Mouse (Mus musculus): ENCODE results near the gene Lsm2. TPM values are rescaled to one million over a fixed set of nuclear protein-coding genes. Genes with fewer than 3 reads are reported as not detected.
"Not testable (repeated sequence)": the region's sequence is repeated elsewhere in the genome, so short reads cannot be mapped to it uniquely, and the experiment has no call there.

Gene Lsm2
- polyA plus RNA-seq, 1 experiment from 2014 or later: 150 TPM

GRCm38 (mm10) chr17:34958734-34959129, 22.9 kb upstream of the Lsm2 start:
- not testable (repeated sequence) for H3K9ac ChIP-seq (replicated peaks)
- ATAC-seq: peak; percentile 55; the same call in 1 of the 2 replicates

GRCm38 (mm10) chr17:34959130-34959778, 22.4 kb upstream of the Lsm2 start, which contains the start of gene Hspa1b:
TSS of gene Hspa1b (minus strand) at chr17:34959238.
- Histone ChIP-seq H3K4me1 (replicated peaks) (peaks cover 12% of the 10 kb centered on the region; the same call in 1 of the 2 replicates), H3K27me3 (peaks cover 55% of the 10 kb centered on the region), H3K9ac (replicated peaks) (peak within 1 kb of the TSS; percentile 40), H3K4me2 (replicated peaks) (peak within 1 kb of the TSS; percentile 64), H3K4me3 (replicated peaks) (peak within 1 kb of the TSS; percentile 40)
- not testable (repeated sequence) for H3K9me3 ChIP-seq, H3K27ac ChIP-seq, H3K36me3 ChIP-seq
- WGBS: 0% methylated on average over 27 of the region's 32 CpGs
- ATAC-seq: peak; percentile 95

More at GRCm38 (mm10) chr17:34958734-34959129, 22.9 kb upstream of the Lsm2 start:
- H3K4me2 ChIP-seq (replicated peaks): peak overlapping the region; percentile 64
- peak overlapping the region; percentile 40 for H3K4me3 ChIP-seq (replicated peaks)
- H3K9me3 ChIP-seq, H3K36me3 ChIP-seq, H3K27ac ChIP-seq: not testable (repeated sequence)
- 1% methylated on average over 32 of the region's 47 CpGs for WGBS
- H3K4me1 ChIP-seq (replicated peaks): peaks cover 12% of the 10 kb centered on the region; the same call in 1 of the 2 replicates
- H3K27me3 ChIP-seq: peaks cover 55% of the 10 kb centered on the region

- WGBS: 15% methylated on average over 12 of the region's 12 CpGs
- Histone ChIP-seq H3K36me3 (no peaks in the 10 kb centered on the region), H3K4me2 (replicated peaks) (peak overlapping the region; percentile 64), H3K9me3 (no peaks in the 10 kb centered on the region), H3K4me1 (replicated peaks) (peaks cover 12% of the 10 kb centered on the region; the same call in 1 of the 2 replicates), H3K27ac (no peak overlapping the region), H3K27me3 (peaks cover 54% of the 10 kb centered on the region), H3K9ac (replicated peaks) (no peak overlapping the region; the same call in 1 of the 2 replicates), H3K4me3 (replicated peaks) (peak overlapping the region; percentile 40)
- ATAC-seq: no peak
Observed at GRCm38 (mm10) chr17:34959881-34960515, 21.7 kb upstream of the Lsm2 start.

- Histone ChIP-seq H3K4me2 (replicated peaks) (no peak overlapping the region), H3K27me3 (peaks cover 45% of the 10 kb centered on the region), H3K9me3 (no peaks in the 10 kb centered on the region), H3K9ac (replicated peaks) (no peak overlapping the region), H3K4me3 (replicated peaks) (no peak overlapping the region), H3K4me1 (replicated peaks) (peaks cover 12% of the 10 kb centered on the region; the same call in 1 of the 2 replicates), H3K27ac (no peak overlapping the region), H3K36me3 (no peaks in the 10 kb centered on the region)
- no peak for ATAC-seq
Observed at GRCm38 (mm10) chr17:34960702-34961493, 20.8 kb upstream of the Lsm2 start.

GRCm38 (mm10) chr17:34962125-34962524, 19.5 kb upstream of the Lsm2 start:
- no peak for ATAC-seq
- Histone ChIP-seq H3K4me2 (replicated peaks) (no peak overlapping the region), H3K9ac (replicated peaks) (0 out of 2 replicates have a peak overlapping the region, but pooled peaks have one; percentile 14), H3K4me3 (replicated peaks) (no peak overlapping the region), H3K27me3 (peaks cover 36% of the 10 kb centered on the region), H3K27ac (no peak overlapping the region), H3K4me1 (replicated peaks) (peaks cover 12% of the 10 kb centered on the region; the same call in 1 of the 2 replicates), H3K36me3 (no peaks in the 10 kb centered on the region), H3K9me3 (no peaks in the 10 kb centered on the region)
- WGBS: 35% methylated on average over 3 of the region's 3 CpGs

GRCm38 (mm10) chr17:34962841-34963240, 18.8 kb upstream of the Lsm2 start:
- Histone ChIP-seq H3K36me3 (no peaks in the 10 kb centered on the region), H3K4me3 (replicated peaks) (no peak overlapping the region), H3K27me3 (peaks cover 43% of the 10 kb centered on the region), H3K9ac (replicated peaks) (no peak overlapping the region), H3K27ac (no peak overlapping the region), H3K9me3 (no peaks in the 10 kb centered on the region), H3K4me1 (replicated peaks) (peaks cover 12% of the 10 kb centered on the region; the same call in 1 of the 2 replicates), H3K4me2 (replicated peaks) (no peak overlapping the region)
- WGBS: 52% methylated on average over 1 of the region's 1 CpGs
- ATAC-seq: no peak

GRCm38 (mm10) chr17:34964640-34965049, 17.0 kb upstream of the Lsm2 start:
- no peaks in the 10 kb centered on the region for H3K9me3 ChIP-seq
- no peak overlapping the region; the same call in 1 of the 2 replicates for H3K27ac ChIP-seq
- ATAC-seq: no peak
- H3K27me3 ChIP-seq: peaks cover 60% of the 10 kb centered on the region
- 3% methylated on average over 1 of the region's 1 CpGs for WGBS
- no peak overlapping the region for H3K4me2 ChIP-seq (replicated peaks)
- no peaks in the 10 kb centered on the region for H3K36me3 ChIP-seq
- H3K4me3 ChIP-seq (replicated peaks): no peak overlapping the region
- peaks cover 7% of the 10 kb centered on the region; the same call in 1 of the 2 replicates for H3K4me1 ChIP-seq (replicated peaks)
- 0 out of 2 replicates have a peak overlapping the region, but pooled peaks have one; percentile 14 for H3K9ac ChIP-seq (replicated peaks)

GRCm38 (mm10) chr17:34965627-34966026, 16.0 kb upstream of the Lsm2 start:
- no peak for ATAC-seq
- H3K36me3 ChIP-seq: no peaks in the 10 kb centered on the region
- H3K4me3 ChIP-seq (replicated peaks): no peak overlapping the region
- WGBS: 81% methylated on average over 5 of the region's 5 CpGs
- H3K27me3 ChIP-seq: peaks cover 56% of the 10 kb centered on the region
- no peak overlapping the region for H3K27ac ChIP-seq
- no peak overlapping the region for H3K4me2 ChIP-seq (replicated peaks)
- H3K4me1 ChIP-seq (replicated peaks): no peaks in the 10 kb centered on the region
- no peaks in the 10 kb centered on the region for H3K9me3 ChIP-seq
- H3K9ac ChIP-seq (replicated peaks): no peak overlapping the region

GRCm38 (mm10) chr17:34969822-34970221, 11.8 kb upstream of the Lsm2 start, which contains the start of gene Gm20481:
TSS of gene Gm20481 (plus strand) at chr17:34969912.
- H3K4me3 ChIP-seq (replicated peaks); H3K36me3 ChIP-seq; H3K27ac ChIP-seq; H3K9ac ChIP-seq (replicated peaks); H3K9me3 ChIP-seq; ATAC-seq; H3K4me1 ChIP-seq (replicated peaks); H3K4me2 ChIP-seq (replicated peaks): not testable (repeated sequence)
- H3K27me3 ChIP-seq: peaks cover 43% of the 10 kb centered on the region
- 80% methylated on average over 6 of the region's 11 CpGs for WGBS

GRCm38 (mm10) chr17:34970850-34971249, 10.8 kb upstream of the Lsm2 start:
- not testable (repeated sequence) for H3K4me3 ChIP-seq (replicated peaks); H3K4me1 ChIP-seq (replicated peaks); H3K9ac ChIP-seq (replicated peaks); H3K4me2 ChIP-seq (replicated peaks); ATAC-seq; H3K9me3 ChIP-seq; H3K27ac ChIP-seq; H3K36me3 ChIP-seq
- peaks cover 43% of the 10 kb centered on the region for H3K27me3 ChIP-seq
- WGBS: 44% methylated on average over 22 of the region's 37 CpGs

- not testable (repeated sequence) for H3K27ac ChIP-seq; H3K9ac ChIP-seq (replicated peaks); H3K36me3 ChIP-seq; H3K4me1 ChIP-seq (replicated peaks); H3K9me3 ChIP-seq
- H3K27me3 ChIP-seq: peaks cover 43% of the 10 kb centered on the region
- peak overlapping the region; percentile 72 for H3K4me2 ChIP-seq (replicated peaks)
- peak overlapping the region; percentile 41 for H3K4me3 ChIP-seq (replicated peaks)
- peak; percentile 62; the same call in 1 of the 2 replicates for ATAC-seq
- 6% methylated on average over 24 of the region's 43 CpGs for WGBS
Observed at GRCm38 (mm10) chr17:34971694-34972068, 10.0 kb upstream of the Lsm2 start.

Measured in midbrain, embryonic 13.5 days (tissue).